Mouse (Mus musculus) midbrain, embryonic 11.5 days (tissue): ENCODE measurements around the gene Parp14. TPM values are rescaled to one million over a fixed set of nuclear protein-coding genes. Genes with fewer than 3 reads are reported as not detected.
"Not testable (repeated sequence)": the region's sequence is repeated elsewhere in the genome, so short reads cannot be mapped to it uniquely, and the experiment has no call there.

ENCODE experiments used
- ATAC-seq: fragments of 200-750 bp; cut with Nextera tagmentation; 2 replicates; pipeline ENCODE4 v1.8.0; 2017; ENCODE audit warnings: moderate TSS enrichment, moderate library complexity; ENCODE audit not compliant: low FRiP score
- DNase-seq: peaks from one replicate; pipeline ENCODE4 v3.0.0; 2015; ENCODE audit warnings: low spot score; ENCODE audit errors: missing footprints
- H3K27ac ChIP-seq: fragments of 300-500 bp; sonication (generic); 2 replicates; pipeline ENCODE4 v1.5.1; 2014; ENCODE audit warnings: low read depth, low read length
- H3K27me3 ChIP-seq: fragments of 300-500 bp; sonication (generic); 2 replicates; pipeline ENCODE4 v1.6.1; 2014; ENCODE audit warnings: mild to moderate bottlenecking, low read length, moderate library complexity, mixed read lengths; ENCODE audit not compliant: control insufficient read depth, insufficient read depth
- H3K36me3 ChIP-seq: fragments of 300-500 bp; sonication (generic); 2 replicates; pipeline ENCODE4 v1.6.1; 2014; ENCODE audit warnings: mild to moderate bottlenecking, low read length, moderate library complexity, mixed read lengths; ENCODE audit not compliant: control insufficient read depth, insufficient read depth
- H3K4me1 ChIP-seq: fragments of 300-500 bp; sonication (generic); 2 replicates; pipeline ENCODE4 v1.6.1; 2014; ENCODE audit warnings: low read length; ENCODE audit not compliant: control insufficient read depth, insufficient read depth
- H3K4me2 ChIP-seq: fragments of 300-500 bp; sonication (generic); 2 replicates; pipeline ENCODE4 v1.6.1; 2014; ENCODE audit warnings: mild to moderate bottlenecking, moderate library complexity
- H3K4me3 ChIP-seq: fragments of 300-500 bp; sonication (generic); 2 replicates; pipeline ENCODE4 v1.5.1; 2014; ENCODE audit warnings: low read depth, low read length
- H3K9ac ChIP-seq: fragments of 300-500 bp; sonication (generic); 2 replicates; pipeline ENCODE4 v1.6.1; 2014; ENCODE audit warnings: low read length
- H3K9me3 ChIP-seq: fragments of 300-500 bp; sonication (generic); 2 replicates; pipeline ENCODE4 v1.6.1; 2016; ENCODE audit warnings: low read length; ENCODE audit not compliant: control insufficient read depth
- WGBS: fragments of 180-500 bp; shearing (Covaris S2); extraction: QIAGEN DNeasy Blood & Tissue Kit; methylation state at CpG from one replicate; pipeline ENCODE4 v1.1.7; 2014; 5-methylcytosine and 5-hydroxymethylcytosine counted together
- polyA plus RNA-seq: library from polyadenylated mRNA; unstranded; fragments of >200 nt; fragmentation: Nextera tagmentation; extraction: Ambion mirVana; gene quantifications from 2 replicates; pipeline ENCODE4 v1.2.1, GENCODE M21; 2014

Parp14 gene
- polyA plus RNA-seq, 1 experiment from 2014 or later: 0.37 TPM

- DNase-seq (no peak), ATAC-seq (no peak)
- no peak overlapping the region for H3K4me3 ChIP-seq
- H3K4me2 ChIP-seq: no peak overlapping the region
- no peaks in the 10 kb centered on the region for H3K4me1 ChIP-seq
- no peaks in the 10 kb centered on the region for H3K27me3 ChIP-seq
- H3K9me3 ChIP-seq: no peaks in the 10 kb centered on the region
- no peaks in the 10 kb centered on the region for H3K36me3 ChIP-seq
- WGBS: 90% methylated on average over 3 of the region's 3 CpGs
- no peak overlapping the region for H3K9ac ChIP-seq
- H3K27ac ChIP-seq: no peak overlapping the region
Measured at GRCm38 (mm10) chr16:35905355-35905754, 34.0 kb upstream of the Parp14 start.

GRCm38 (mm10) chr16:35904121-35904736, 32.9 kb upstream of the Parp14 start:
- no peak overlapping the region for H3K9ac ChIP-seq
- no peak overlapping the region for H3K4me2 ChIP-seq
- H3K27me3 ChIP-seq: no peaks in the 10 kb centered on the region
- H3K9me3 ChIP-seq: no peaks in the 10 kb centered on the region
- H3K4me1 ChIP-seq: no peaks in the 10 kb centered on the region
- no peak for DNase-seq
- ATAC-seq: no peak
- H3K4me3 ChIP-seq: no peak overlapping the region
- WGBS: 85% methylated on average over 4 of the region's 4 CpGs
- H3K27ac ChIP-seq: no peak overlapping the region
- H3K36me3 ChIP-seq: no peaks in the 10 kb centered on the region

- Histone ChIP-seq H3K27me3 (no peaks in the 10 kb centered on the region), H3K4me2 (no peak overlapping the region), H3K4me1 (no peaks in the 10 kb centered on the region), H3K36me3 (no peaks in the 10 kb centered on the region), H3K9me3 (no peaks in the 10 kb centered on the region), H3K27ac (no peak overlapping the region), H3K9ac (no peak overlapping the region), H3K4me3 (no peak overlapping the region)
- ATAC-seq: no peak
- DNase-seq: no peak
- 82% methylated on average over 6 of the region's 6 CpGs for WGBS
Measured at GRCm38 (mm10) chr16:35903014-35903640, 31.8 kb upstream of the Parp14 start.

GRCm38 (mm10) chr16:35900541-35900940, 29.2 kb upstream of the Parp14 start:
- no peak overlapping the region for H3K4me2 ChIP-seq
- no peaks in the 10 kb centered on the region for H3K9me3 ChIP-seq
- no peak for ATAC-seq
- 87% methylated on average over 3 of the region's 3 CpGs for WGBS
- no peaks in the 10 kb centered on the region for H3K27me3 ChIP-seq
- no peak overlapping the region for H3K4me3 ChIP-seq
- H3K27ac ChIP-seq: no peak overlapping the region
- DNase-seq: no peak
- no peak overlapping the region for H3K9ac ChIP-seq
- H3K4me1 ChIP-seq: no peaks in the 10 kb centered on the region
- no peaks in the 10 kb centered on the region for H3K36me3 ChIP-seq

- no peak overlapping the region for H3K9ac ChIP-seq
- H3K27ac ChIP-seq: no peak overlapping the region
- WGBS: 68% methylated on average over 6 of the region's 6 CpGs
- H3K36me3 ChIP-seq: no peaks in the 10 kb centered on the region
- ATAC-seq (no peak), DNase-seq (no peak)
- H3K27me3 ChIP-seq: no peaks in the 10 kb centered on the region
- H3K4me2 ChIP-seq: no peak overlapping the region
- no peaks in the 10 kb centered on the region for H3K4me1 ChIP-seq
- H3K9me3 ChIP-seq: no peaks in the 10 kb centered on the region
- H3K4me3 ChIP-seq: no peak overlapping the region
Measured at GRCm38 (mm10) chr16:35894997-35895396, 23.7 kb upstream of the Parp14 start.

- not testable (repeated sequence) for H3K36me3 ChIP-seq, H3K4me1 ChIP-seq, H3K9me3 ChIP-seq, H3K4me2 ChIP-seq, H3K9ac ChIP-seq, H3K27ac ChIP-seq, H3K4me3 ChIP-seq, H3K27me3 ChIP-seq, DNase-seq, ATAC-seq
- WGBS: 81% methylated on average over 5 of the region's 5 CpGs
Measured at GRCm38 (mm10) chr16:35891603-35892002, 20.3 kb upstream of the Parp14 start.

GRCm38 (mm10) chr16:35890645-35891044, 19.3 kb upstream of the Parp14 start:
- H3K36me3 ChIP-seq: no peaks in the 10 kb centered on the region
- no peaks in the 10 kb centered on the region for H3K27me3 ChIP-seq
- 77% methylated on average over 3 of the region's 3 CpGs for WGBS
- no peak overlapping the region for H3K4me3 ChIP-seq
- no peaks in the 10 kb centered on the region for H3K4me1 ChIP-seq
- ATAC-seq (no peak), DNase-seq (no peak)
- H3K4me2 ChIP-seq: no peak overlapping the region
- no peaks in the 10 kb centered on the region for H3K9me3 ChIP-seq
- no peak overlapping the region for H3K27ac ChIP-seq
- H3K9ac ChIP-seq: no peak overlapping the region

- DNase-seq: no peak
- 92% methylated on average over 5 of the region's 5 CpGs for WGBS
- Histone ChIP-seq H3K9me3 (no peaks in the 10 kb centered on the region), H3K36me3 (no peaks in the 10 kb centered on the region), H3K4me1 (no peaks in the 10 kb centered on the region), H3K27ac (no peak overlapping the region), H3K27me3 (no peaks in the 10 kb centered on the region), H3K9ac (no peak overlapping the region), H3K4me3 (no peak overlapping the region), H3K4me2 (no peak overlapping the region)
- no peak for ATAC-seq
Measured at GRCm38 (mm10) chr16:35888910-35889309, 17.6 kb upstream of the Parp14 start.

GRCm38 (mm10) chr16:35888174-35888573, 16.8 kb upstream of the Parp14 start:
- no peaks in the 10 kb centered on the region for H3K36me3 ChIP-seq
- no peaks in the 10 kb centered on the region for H3K9me3 ChIP-seq
- no peak overlapping the region for H3K4me3 ChIP-seq
- 86% methylated on average over 7 of the region's 7 CpGs for WGBS
- no peak overlapping the region for H3K4me2 ChIP-seq
- no peak for ATAC-seq
- no peak for DNase-seq
- no peaks in the 10 kb centered on the region for H3K4me1 ChIP-seq
- H3K27me3 ChIP-seq: no peaks in the 10 kb centered on the region
- no peak overlapping the region for H3K9ac ChIP-seq
- H3K27ac ChIP-seq: no peak overlapping the region
